Mouse (Mus musculus) frontal cortex, postnatal 36 days (tissue): ENCODE results near the gene Aurkb.

Experiments
- DNase-seq, 2 experiments: peaks; one replicate each; pipeline ENCODE4 v3.0.0; 2022; ENCODE audit warnings: low spot score in 2 of 2

Aurkb gene

DNA sequence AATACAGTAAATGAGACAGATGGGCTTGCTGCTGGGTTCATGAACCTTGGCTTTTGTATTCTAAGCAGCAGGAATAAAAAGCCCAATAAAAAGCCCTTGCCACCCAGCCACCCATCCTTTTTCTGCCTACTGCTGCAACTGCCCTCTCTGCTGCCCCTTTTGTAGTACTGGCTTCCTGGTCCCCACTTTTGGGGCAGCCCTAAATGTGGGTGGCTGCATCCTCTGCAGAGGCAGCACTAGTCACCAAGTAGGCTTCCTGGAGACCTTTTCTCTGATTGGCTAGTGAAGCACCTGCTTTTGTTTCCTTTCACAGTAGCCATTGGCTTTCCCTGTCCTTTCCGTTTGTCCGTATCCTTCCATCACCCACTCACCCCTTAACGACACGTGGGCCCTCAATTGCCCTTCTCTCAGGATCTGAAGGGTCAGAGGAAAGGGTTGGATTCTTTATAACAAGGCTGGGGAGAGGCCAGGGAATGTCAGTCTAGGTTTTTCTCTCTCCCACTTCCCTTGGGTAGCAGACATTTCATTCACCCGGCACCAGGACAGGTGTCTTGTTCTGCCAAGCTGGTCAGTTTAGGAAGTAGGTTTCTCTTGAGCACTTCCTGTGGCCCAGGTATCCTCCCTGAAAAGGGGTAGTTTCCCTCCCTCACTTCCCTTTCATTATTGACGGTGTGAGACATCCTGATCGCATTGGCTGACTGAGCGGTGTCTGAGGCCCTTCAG lies 52.8 kb downstream of the Aurkb start:
- no peak for DNase-seq

DNA sequence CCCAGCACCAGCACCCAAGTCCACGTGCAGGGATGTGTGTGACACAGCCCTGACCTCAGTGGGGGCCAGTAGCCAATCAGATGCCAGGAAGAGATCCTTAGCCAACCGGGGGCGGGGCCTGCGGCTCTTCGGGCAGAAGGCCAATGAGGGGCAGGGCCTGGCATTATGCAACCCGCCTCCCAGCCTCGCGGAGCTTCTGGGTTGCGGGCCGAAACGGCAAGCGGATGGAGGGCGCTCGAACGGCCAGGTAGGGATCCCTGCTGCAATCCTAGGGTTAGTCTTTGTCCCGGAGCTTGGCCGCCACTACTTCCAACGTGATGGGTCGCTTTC lies 53.3 kb downstream of the Aurkb start:
- peak; percentile 97 to 98 for DNase-seq

DNA sequence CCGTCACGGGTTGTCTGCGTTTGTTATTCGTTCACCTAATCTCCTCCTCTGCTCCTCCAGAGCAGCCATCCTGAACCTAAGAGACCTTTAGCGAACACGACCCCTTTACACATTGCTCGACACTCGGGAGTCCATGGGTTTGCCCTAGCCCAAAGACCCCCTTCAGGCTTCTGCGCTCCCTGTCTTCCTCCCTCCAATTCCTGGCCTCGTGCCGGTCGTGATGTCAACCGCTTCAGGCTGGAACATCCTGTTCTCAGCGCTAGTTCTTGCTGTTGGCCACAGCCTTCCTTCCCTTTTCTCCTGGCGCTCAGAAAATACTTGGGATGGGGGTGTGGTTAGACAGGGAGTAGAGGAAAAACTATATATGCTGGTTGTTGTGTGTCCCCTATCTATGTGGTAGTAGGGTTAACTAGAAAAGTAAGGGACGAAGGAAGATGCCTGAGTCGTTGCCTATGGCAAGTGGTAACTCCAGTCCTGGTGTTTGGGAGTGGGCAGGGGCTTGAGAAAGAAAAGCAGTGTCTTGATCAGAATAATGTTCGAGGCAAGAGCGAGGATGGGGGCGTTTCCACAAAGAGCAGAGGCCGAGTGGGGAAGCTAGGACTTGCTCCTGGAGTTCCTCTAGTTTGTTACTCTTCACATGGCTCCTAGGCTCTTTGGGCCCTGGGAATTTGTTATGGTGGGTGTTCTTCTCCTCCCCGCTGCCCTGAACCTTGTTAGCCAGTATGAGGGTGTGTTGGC lies 53.9 kb downstream of the Aurkb start:
- DNase-seq: peak in 1 of 2 experiments; percentile 53

DNA sequence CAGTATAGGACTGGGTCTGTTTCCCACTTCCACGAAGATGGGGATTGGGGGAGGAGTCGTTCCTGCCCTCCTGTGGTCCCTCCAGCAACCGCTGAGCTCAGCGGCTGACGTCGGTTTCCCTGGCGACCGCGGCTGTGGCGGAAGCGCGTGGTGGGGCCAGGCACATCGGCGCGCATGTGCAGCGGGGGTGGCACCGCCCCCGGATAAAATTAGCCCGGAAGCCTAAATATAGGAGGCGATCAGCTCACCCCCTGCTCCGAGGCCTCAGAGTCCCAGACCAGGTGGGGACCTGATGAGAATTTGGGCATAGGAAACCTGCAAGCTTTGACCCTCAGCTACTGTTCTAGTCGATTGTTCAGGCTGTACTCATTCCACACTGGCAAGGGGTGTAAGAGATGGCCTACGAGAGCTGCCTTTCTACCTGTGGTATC lies 54.5 kb downstream of the Aurkb start:
- DNase-seq: peak; percentile 93 to 95

GRCm38 (mm10) chr11:69100639-69101360 lies 55.4 kb downstream of the Aurkb start:
- no peak for DNase-seq
